Comparison of ENCODE assay signal across 8 mouse cellular contexts in genomic region chr16:38092598-38092997, GRCm38 (mm10). TPM values are rescaled to one million over a fixed set of nuclear protein-coding genes. Genes with fewer than 3 reads are reported as not detected.
DNase-seq lines count a peak whose midpoint lies in the region; ATAC-seq and TF ChIP-seq lines count a peak whose summit lies in the region.

No protein-coding gene starts in this region.

- TF ChIP-seq CTCF in E14TG2a.4 (conservative IDR thresholded peaks at IDR 0.05; ENCODE audit: low read length), result no peak
- no peak for TF ChIP-seq CTCF in forebrain, postnatal 0 days (IDR thresholded peaks at IDR 0.05; ENCODE audit: low read depth)

- H3K27ac ChIP-seq in forebrain, postnatal 0 days (ENCODE audit: low read depth, low read length), result no peak overlapping the region
- H3K27ac ChIP-seq in limb, embryonic 15.5 days, result peak overlapping the region; percentile 3

- peaks cover 61% of the 10 kb centered on the region for H3K4me1 ChIP-seq in E14TG2a.4 (replicated peaks; ENCODE audit: low read depth, low read length)
- peaks cover 19% of the 10 kb centered on the region for H3K4me1 ChIP-seq in forebrain, postnatal 0 days (ENCODE audit: insufficient read depth)
- H3K4me1 ChIP-seq in limb, embryonic 15.5 days, result peaks cover 18% of the 10 kb centered on the region

- peak overlapping the region; percentile 75 for H3K4me2 ChIP-seq in forebrain, postnatal 0 days (ENCODE audit: low read depth)
- peak overlapping the region; percentile 62 for H3K4me2 ChIP-seq in limb, embryonic 15.5 days

- peak overlapping the region; percentile 50 for H3K9ac ChIP-seq in forebrain, postnatal 0 days
- 0 out of 2 replicates have a peak overlapping the region, but pooled peaks have one; percentile 3 for H3K9ac ChIP-seq in limb, embryonic 15.5 days

- under 1% methylated on average over 4 of the region's 4 CpGs for WGBS in forebrain, postnatal 0 days
- WGBS in limb, embryonic 15.5 days, result 5% methylated on average over 4 of the region's 4 CpGs

- peaks cover 9% of the 10 kb centered on the region; the same call in 1 of the 2 replicates for H3K36me3 ChIP-seq in E14TG2a.4 (ENCODE audit: insufficient read depth, low read length)
- 0 out of 2 replicates have a peak, but pooled peaks cover 3% of the 10 kb centered on the region for H3K36me3 ChIP-seq in forebrain, postnatal 0 days (ENCODE audit: insufficient read depth)
- H3K36me3 ChIP-seq in limb, embryonic 15.5 days, result no peaks in the 10 kb centered on the region

- H3K4me3 ChIP-seq in E14TG2a.4 (replicated peaks; ENCODE audit: low read length), result peak overlapping the region; percentile 27; the same call in 1 of the 2 replicates
- H3K4me3 ChIP-seq in forebrain, postnatal 0 days (ENCODE audit: low read depth, low read length), result peak overlapping the region; percentile 99
- H3K4me3 ChIP-seq in limb, embryonic 15.5 days, result peak overlapping the region; percentile 36

- H3K9me3 ChIP-seq in E14TG2a.4 (ENCODE audit: low read length), result no peaks in the 10 kb centered on the region
- H3K9me3 ChIP-seq in forebrain, postnatal 0 days (ENCODE audit: low read length), result no peaks in the 10 kb centered on the region
- no peaks in the 10 kb centered on the region for H3K9me3 ChIP-seq in limb, embryonic 15.5 days

- DNase-seq in CD4-positive, CD25-positive, alpha-beta regulatory T cell, adult 2 months (ENCODE audit: low read depth, low spot score), result peak; percentile 36
- DNase-seq in forebrain, postnatal 0 days, result peak; percentile 16
- DNase-seq in retina, postnatal 1 day, result peak; percentile 34
- DNase-seq in urinary bladder, adult 2 months (ENCODE audit: low spot score), result no peak
- no peak for DNase-seq in frontal cortex, postnatal 25 days (ENCODE audit: low spot score in 2 of 2)

- no peak for ATAC-seq in CD4-positive, CD25-positive, alpha-beta regulatory T cell, adult 4 months
- ATAC-seq in forebrain, postnatal 0 days, result no peak
- no peak for ATAC-seq in limb, embryonic 15.5 days (ENCODE audit: insufficient number of reproducible peaks, low FRiP score, low TSS enrichment, low read depth)

- H3K27me3 ChIP-seq in E14TG2a.4 (ENCODE audit: insufficient read depth, low read length), result no peaks in the 10 kb centered on the region
- H3K27me3 ChIP-seq in forebrain, postnatal 0 days (ENCODE audit: insufficient read depth, low read length), result no peaks in the 10 kb centered on the region
- H3K27me3 ChIP-seq in limb, embryonic 15.5 days, result no peaks in the 10 kb centered on the region

RNA-seq across cellular contexts. Expression of gene Gsk3b, which starts 3.8 kb away (rescaled TPM):
- polyA plus RNA-seq in CD4-positive, CD25-positive, alpha-beta regulatory T cell, adult 4 months (2017; shearing (Covaris generic)), result 10 to 100 TPM; 53.4 to 61.7 TPM
- total RNA-seq in forebrain, postnatal 0 days (2014; rRNA removed), result 97.8 and 132 TPM in 2 replicates
- polyA plus RNA-seq in forebrain, postnatal 0 days (2015; fragmentation: Nextera tagmentation; extraction: Ambion mirVana), result 86.1 and 141 TPM in 2 replicates
- 52.0 and 55.3 TPM in 2 replicates for polyA plus RNA-seq in limb, embryonic 15.5 days (2015; fragmentation: Nextera tagmentation; extraction: Ambion mirVana)
- 10.4 and 18.8 TPM in 2 replicates for polyA plus RNA-seq in urinary bladder, adult 2 months (2012; rRNA removed)

Comparison
In these comparisons a context has a peak if more than half of its experiments do, and no peak if none do; other contexts are left out.
1. DNase-seq: peak in CD4-positive, CD25-positive, alpha-beta regulatory T cell, adult 2 months (single experiment), forebrain, postnatal 0 days (single experiment) and retina, postnatal 1 day (single experiment); none in urinary bladder, adult 2 months (single experiment) and frontal cortex, postnatal 25 days (0 of 2).
2. H3K4me3 ChIP-seq: peak in every context shown above with its lines; median percentile 99 in forebrain, postnatal 0 days; 36 in limb, embryonic 15.5 days; 27 in E14TG2a.4.